Mouse (Mus musculus): ENCODE measurements around the gene Vmn1r235.
"Not testable (repeated sequence)": the region's sequence is repeated elsewhere in the genome, so short reads cannot be mapped to it uniquely, and the experiment has no call there.

- not testable (repeated sequence) for TF ChIP-seq GATA1 (IDR thresholded peaks at IDR 0.05; ENCODE audit: borderline replicate concordance, low read length); FLI1 (IDR thresholded peaks at IDR 0.05; ENCODE audit: low read length)
These were observed 45.1 kb upstream of the Vmn1r235 start for GRCm38 (mm10) chr17:21211081-21211480.
